Mouse (Mus musculus): ENCODE data around the gene Rps9.
"Not testable (repeated sequence)": the region's sequence is repeated elsewhere in the genome, so short reads cannot be mapped to it uniquely, and the experiment has no call there.

Rps9 gene

DNA sequence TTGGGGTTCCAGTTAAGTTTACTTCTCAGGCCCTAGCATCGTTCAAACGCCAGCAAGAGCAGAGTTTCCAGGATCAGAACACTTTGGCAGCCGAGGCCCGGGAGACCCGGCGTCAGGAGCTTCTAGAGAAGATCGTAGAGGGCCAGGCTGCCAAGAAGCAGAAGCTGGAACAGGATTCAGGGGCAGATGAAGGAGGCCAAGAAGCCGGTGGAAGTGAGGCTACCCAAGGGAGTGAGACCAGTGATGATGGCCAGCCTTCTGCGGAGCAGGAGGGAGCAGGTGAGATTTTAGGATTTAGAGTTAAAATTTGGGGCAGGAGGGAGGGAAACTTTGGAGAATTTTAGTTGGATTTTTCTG, 8.9 kb upstream of the Rps9 start:
- DNase-seq (ENCODE audit: low spot score in 2 of 2) = not testable (repeated sequence)

GRCm38 (mm10) chr7:3698471-3698870, 5.3 kb upstream of the Rps9 start:
- no peak for DNase-seq (ENCODE audit: low spot score in 2 of 2)

DNA sequence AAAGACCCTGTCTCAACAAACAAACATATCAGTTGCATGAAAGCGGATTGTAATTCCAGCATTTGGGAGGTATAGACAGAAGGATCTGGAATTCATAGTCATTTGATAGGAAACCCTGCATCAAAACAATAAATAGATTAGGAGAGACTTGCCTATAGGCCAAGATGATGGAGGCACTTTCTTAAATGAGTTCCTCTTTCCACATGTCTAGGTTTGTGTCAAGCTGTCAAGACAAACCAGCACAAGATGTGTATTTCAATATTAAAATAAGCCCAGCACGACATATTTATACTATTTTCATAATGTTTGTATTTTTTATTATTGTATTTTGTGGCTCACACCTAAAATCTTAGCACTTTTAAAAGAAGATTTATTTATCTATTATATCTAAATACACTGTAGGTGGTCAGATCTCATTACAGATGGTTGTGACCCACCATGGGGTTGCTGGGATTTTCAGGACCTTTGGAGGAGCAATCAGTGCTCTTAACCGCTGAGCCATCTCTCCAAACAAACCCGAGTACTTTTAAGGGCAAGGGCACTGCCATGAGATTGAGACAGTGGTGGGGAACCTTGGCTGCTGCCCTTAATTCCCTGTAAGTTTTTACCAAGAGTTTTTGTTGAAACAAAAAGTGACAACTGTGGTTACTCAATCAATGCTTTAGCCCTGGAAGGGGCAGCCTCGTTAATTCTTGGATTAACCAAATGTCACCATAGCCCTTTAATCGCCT, 480 bp upstream of the Rps9 start:
- no peak for DNase-seq (ENCODE audit: low spot score in 2 of 2)

GRCm38 (mm10) chr7:3704475-3704874, 682 bp downstream of the Rps9 start:
- no peak for DNase-seq (ENCODE audit: low spot score in 2 of 2)

- not testable (repeated sequence) for DNase-seq (ENCODE audit: low spot score in 2 of 2)
Observed at GRCm38 (mm10) chr7:3705461-3705860, 1.7 kb downstream of the Rps9 start.

- DNase-seq (ENCODE audit: low spot score in 2 of 2) = no peak
Observed at GRCm38 (mm10) chr7:3705911-3706310, 2.1 kb downstream of the Rps9 start.

GRCm38 (mm10) chr7:3706343-3706934, 2.6 kb downstream of the Rps9 start:
- no peak for DNase-seq (ENCODE audit: low spot score in 2 of 2)

- DNase-seq (ENCODE audit: low spot score in 2 of 2) = no peak
Observed at GRCm38 (mm10) chr7:3707027-3707426, 3.2 kb downstream of the Rps9 start.

- no peak for DNase-seq (ENCODE audit: low spot score in 2 of 2)
Observed at GRCm38 (mm10) chr7:3707568-3708413, 4.0 kb downstream of the Rps9 start.

GRCm38 (mm10) chr7:3708447-3708980, 4.7 kb downstream of the Rps9 start:
- not testable (repeated sequence) for DNase-seq (ENCODE audit: low spot score in 2 of 2)

DNA sequence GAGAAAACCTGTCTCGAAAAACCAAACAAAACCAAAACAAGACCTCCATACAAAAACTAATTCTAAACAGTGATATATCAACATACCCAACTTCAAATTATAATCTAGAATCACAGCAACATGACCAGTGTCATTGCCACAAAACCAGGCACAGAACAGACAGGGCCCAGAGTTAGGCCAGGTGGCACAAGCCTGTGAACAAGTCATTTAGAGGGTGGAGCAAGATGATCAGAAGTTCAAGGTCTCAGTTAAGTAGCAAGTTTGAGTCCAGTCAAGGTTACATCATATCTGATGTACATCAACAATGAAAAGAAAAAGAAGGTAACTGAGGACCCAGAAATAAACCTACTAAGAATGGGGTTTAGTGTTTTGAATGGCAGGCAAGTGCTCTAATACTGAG, 5.2 kb downstream of the Rps9 start:
- DNase-seq (ENCODE audit: low spot score in 2 of 2) = no peak

GRCm38 (mm10) chr7:3712264-3712942, 8.6 kb downstream of the Rps9 start:
- DNase-seq (ENCODE audit: low spot score in 2 of 2) = no peak

- no peak for DNase-seq (ENCODE audit: low spot score in 2 of 2)
Observed at GRCm38 (mm10) chr7:3715249-3715648, 11.5 kb downstream of the Rps9 start.

DNA sequence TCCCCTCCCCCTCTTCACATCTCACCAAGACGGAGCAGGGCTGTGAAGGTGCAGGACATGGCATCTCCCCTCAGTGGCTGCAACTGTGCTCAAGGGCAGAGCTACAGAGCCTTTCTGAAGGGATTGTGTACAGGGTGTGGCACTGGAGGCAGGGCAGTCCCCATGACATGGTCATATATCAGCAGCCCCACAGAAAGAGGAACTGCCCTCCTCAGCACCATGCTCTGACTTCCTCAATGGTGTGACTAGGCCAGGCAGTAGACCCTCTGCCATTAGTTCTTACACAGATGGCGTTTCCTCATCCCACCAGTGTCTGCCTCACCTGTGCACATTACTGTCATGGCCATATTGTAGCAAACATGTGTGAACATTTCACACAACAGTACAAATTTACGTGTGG, 16.5 kb downstream of the Rps9 start, which contains the start of gene Pirb:
Pirb (minus strand) TSS at position 124 of the 400 bp plus-strand sequence.
- not testable (repeated sequence) for DNase-seq (ENCODE audit: low spot score in 2 of 2)

GRCm38 (mm10) chr7:3725459-3725858, 21.7 kb downstream of the Rps9 start:
- DNase-seq (ENCODE audit: low spot score in 2 of 2) = not testable (repeated sequence)

DNA sequence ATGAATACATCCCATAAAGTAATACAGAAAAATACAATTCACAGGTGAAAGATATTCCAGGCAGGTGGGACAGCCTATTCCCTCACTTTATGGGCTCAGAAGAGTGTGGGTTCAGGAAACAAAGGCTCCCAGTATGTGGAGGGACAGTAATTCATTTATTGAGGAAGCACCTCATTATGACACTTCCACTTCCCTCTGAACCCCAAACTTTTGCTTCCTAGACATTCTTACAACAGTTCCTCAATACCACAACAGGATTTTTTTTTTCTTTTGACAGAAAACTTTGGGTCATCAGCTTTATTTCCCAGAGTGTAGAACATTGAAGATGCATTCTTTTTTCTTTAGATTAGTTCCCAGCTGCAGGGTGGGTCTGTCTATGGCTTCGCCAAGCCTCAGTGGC, 28.9 kb downstream of the Rps9 start:
- DNase-seq (ENCODE audit: low spot score in 2 of 2) = not testable (repeated sequence)

Measured in frontal cortex, postnatal 36 days (tissue).